Mouse (Mus musculus) urinary bladder, adult 18-20 months (tissue): ENCODE measurements around the gene Disp3.

Source experiments
- DNase-seq, 2 experiments: peaks; one replicate each; pipeline ENCODE4 v3.0.0; 2022; ENCODE audit warnings: low spot score in 2 of 2, mixed read lengths in 2 of 2

Disp3 gene

DNA sequence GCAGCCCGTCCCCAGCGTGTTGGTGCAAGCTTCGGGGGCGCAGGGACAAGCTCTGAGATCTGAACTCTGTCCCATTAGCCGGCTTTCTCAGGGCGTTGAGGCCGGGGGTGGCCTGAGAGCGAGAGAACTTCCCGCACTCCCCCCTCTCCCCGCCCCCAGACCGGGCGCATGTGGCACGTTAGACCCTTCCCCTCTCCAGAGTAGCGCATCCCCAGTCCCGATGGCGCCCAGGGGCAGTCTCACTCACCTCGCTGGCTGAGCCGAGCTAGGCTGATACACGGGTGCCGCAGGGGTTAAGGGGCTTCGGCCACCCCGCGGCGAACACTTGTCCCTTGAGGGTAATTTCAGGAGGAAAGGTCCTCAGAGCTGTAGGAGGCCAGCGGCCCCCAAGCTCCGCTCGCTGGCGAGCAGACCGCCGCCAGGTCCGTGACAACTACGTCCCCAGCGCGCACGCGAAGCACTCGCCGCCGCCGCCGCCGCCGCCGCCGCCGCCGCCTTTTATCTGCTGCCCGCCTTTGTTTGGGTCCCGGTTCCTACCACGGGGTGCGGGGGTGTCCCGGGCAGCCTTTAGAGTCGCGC lies at the start of gene Disp3:
Gene Disp3 (minus strand): TSS at position 490 of the 579 bp plus-strand sequence.
- peak in 1 of 2 experiments; percentile 8 for DNase-seq

GRCm38 (mm10) chr4:148330269-148330668 lies 42.5 kb upstream of the Disp3 start:
- no peak for DNase-seq

GRCm38 (mm10) chr4:148329431-148329830 lies 41.7 kb upstream of the Disp3 start:
- DNase-seq, result no peak

- DNase-seq, result no peak
These were observed 40.5 kb upstream of the Disp3 start for GRCm38 (mm10) chr4:148328237-148328636.

DNA sequence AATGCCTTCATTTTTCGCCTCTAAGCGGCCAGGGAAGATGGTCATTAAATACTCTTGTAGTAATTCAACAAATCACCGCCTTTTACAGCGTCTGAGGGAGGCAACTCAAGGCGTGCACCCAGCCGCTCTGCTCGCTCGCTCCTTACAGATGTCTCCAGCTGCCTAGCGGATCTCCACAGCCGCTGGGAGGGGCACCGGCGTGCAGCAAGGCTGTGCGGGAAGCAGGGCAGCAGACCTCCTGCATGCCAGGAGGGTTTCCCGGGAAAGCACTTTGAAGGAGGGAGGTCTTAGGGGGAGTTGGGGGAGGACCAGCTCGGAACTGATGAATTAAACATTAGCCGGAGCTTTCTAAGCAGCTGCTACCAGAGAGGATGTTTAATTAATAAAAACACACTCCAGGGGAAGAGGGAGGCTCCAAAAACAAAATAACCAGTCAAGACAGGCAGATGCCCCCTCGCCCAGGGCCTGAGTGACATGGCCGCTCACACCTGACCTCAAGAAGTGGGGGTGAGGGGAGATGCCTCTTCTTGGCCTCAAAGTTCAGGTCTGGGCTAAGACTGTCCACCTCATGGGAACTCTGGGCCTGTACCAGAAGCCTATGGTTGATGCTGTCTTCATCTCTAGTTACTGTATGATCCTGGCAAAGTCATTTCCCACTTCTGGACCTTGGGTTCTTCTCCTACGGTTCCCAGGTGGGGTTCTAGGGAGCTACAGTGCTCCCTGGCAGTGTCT lies 39.7 kb upstream of the Disp3 start:
- no peak for DNase-seq

DNA sequence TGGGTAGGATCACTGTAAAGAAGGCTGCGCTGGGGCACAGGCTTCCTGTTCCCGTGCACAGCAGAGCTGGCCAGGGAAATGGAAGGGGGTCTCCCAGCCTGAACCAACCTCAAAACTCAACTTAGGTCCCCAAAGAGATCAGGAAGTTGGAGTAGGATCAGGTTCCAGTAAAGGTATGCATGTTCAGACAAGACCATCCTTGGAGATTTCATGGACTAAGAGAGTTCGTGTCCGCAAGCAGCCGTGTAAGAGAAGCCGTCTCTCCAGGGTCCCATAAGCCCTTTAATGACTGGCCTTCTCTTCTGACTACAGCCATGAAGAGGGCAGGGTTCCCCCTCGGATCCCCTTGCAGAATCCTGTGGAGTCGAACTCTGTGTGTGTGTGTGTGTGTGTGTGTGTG lies 39.0 kb upstream of the Disp3 start:
- DNase-seq, result no peak

- no peak for DNase-seq
These were observed 38.2 kb upstream of the Disp3 start for GRCm38 (mm10) chr4:148325951-148326350.

DNA sequence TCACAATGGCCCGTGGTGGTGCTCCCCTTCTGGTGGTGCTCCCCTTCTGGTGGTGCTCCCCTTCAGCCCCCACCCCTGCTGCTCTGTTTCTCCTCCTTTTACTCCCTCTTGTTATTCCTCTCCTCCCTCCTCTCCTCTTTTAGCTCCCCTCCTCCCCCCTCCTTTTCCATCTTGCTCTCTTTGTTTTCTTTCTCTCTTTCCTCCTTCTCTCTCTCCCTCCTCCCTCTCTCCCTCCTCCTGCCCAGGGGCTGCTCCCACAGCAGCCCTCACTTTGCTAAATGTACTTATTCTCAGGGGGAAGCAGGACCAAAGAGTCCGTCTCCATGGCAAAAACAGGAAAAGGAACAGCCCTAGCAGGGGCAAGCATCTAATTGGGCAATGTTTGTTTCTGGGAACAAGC lies 37.3 kb upstream of the Disp3 start:
- DNase-seq, result no peak

DNA sequence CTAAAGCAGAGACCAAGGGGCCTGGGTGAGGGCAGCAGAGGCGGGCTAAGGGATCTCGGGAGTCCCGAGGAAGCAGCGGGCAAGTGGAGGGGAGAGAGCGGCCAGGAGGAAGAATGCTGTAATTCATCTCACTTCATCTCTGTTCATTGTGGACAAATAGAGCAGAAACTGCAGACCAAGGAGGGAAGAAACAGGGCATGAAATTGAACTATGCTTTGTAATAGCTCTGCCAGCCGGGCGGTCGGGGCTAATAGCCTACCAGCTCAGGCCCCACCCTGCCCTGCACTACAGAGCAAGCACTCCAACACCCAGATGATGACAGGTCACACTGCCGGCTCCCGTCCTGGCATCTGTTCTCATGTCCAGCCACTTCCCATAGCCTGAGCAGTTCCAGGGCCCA lies 34.4 kb upstream of the Disp3 start:
- DNase-seq, result no peak

GRCm38 (mm10) chr4:148319366-148319765 lies 31.6 kb upstream of the Disp3 start:
- DNase-seq, result no peak

GRCm38 (mm10) chr4:148315377-148316175 lies 27.8 kb upstream of the Disp3 start:
- DNase-seq, result no peak

GRCm38 (mm10) chr4:148314396-148314795 lies 26.6 kb upstream of the Disp3 start:
- no peak for DNase-seq

DNA sequence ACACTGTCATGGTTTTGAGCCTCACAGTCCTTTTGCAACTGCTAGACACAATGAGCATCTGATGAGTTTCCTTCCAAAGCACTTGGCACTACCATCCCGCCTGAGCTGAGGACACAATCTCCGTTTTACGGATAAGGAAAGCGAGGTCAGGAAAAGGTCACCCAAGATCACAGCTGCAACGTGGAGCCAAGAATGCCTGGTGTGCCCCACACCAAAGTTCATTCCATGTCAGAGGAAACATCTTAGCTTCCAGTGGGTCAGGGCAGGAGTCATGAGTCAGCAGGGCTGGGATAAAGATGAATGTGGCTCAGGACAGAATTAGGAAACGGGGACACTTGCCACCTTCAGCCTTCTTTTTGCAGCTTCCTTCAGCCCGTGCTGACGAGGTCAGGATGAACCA lies 25.8 kb upstream of the Disp3 start:
- no peak for DNase-seq

DNA sequence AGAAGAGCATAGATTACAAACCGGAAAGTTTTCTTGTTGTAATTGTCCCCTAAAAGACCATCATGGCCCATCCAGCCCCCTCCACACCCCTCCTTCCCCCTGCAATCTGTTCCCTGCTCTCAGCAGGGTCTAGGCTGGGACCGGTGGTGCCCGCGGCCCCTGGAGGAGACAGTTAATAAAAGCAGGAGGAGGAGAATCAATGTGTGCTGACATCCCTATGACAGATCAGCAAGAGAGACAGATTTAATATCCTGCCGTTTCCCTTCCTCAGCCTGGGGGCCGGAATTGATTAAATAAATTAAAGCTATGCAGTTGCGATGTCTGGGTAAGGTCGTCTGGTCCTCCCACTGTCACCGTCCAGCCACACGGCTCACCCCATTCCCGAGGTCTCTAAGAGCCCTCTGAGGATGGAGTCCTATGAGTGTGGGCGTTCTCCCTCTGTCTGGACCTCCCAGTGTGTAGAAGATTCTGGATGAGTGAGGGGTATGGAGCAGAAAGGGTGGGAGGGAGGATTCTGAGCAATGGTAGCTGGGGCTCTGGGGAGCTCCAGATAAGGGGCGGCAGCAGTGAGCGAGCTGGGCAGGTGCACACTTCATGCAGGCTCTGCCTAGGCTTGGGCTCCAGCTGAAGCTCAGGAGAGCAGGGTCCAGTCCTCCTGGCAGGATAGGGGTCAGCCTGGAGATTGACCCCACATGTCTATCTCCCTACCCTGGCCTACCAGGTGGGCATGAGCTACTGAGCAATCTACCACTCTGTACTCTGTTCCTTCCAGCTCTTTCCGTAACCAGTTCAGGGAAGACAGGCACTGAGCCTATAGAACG lies 24.7 kb upstream of the Disp3 start:
- DNase-seq, result no peak

GRCm38 (mm10) chr4:148310845-148311244 lies 23.1 kb upstream of the Disp3 start:
- DNase-seq, result no peak

DNA sequence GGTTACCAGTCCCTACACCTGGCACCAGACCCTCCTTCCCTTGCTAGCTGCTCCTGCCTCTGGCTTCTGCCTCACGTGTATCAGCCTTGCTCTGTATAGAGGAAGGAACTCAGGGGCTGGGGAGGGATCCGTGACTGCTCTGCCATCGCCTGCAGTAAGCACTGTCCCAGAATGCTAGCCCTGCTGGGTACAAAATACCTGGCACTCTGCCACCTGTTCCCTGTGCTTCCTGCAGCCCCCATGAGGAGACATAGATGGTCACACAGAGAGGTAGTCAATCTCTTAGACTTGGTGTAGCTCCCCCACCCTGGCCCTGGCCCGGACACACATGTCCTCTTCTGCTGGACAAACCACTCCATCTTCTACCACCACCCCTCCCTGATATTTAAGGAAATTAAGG lies 22.4 kb upstream of the Disp3 start:
- no peak for DNase-seq

DNA sequence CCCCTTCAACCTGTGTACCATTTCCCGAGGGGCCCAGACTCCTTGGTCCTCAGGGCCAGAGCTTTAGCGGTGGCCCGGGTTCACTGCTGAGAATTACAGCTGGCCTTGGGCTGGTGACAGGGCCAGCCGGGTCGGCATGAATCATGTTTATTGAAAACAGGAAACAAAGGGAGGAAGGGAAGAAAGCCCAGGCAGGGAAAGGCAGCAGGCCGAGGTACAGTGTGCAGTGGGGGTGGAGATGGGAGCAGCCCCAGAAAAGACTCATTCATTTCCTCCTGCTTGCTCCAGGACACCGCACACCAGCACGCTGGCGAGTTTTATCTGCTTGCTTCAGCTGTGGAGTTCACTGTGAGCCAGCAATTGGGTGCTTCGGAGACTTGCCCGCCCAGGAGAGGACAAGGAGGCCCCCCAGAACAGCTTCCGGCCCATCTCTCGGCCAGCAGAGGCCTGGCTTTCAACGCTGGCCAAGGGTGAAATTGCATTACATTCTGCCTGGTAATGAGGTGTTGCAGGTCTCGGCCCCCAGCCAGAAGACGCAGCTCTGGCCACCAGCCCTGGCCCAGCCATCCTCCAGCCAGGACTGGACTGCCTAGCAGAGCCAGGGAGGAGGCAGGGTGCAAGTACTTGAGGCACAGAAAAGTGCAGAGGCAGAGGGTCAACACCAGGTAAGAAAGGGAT lies 18.8 kb upstream of the Disp3 start:
- no peak for DNase-seq

GRCm38 (mm10) chr4:148298720-148299119 lies 11.0 kb upstream of the Disp3 start:
- no peak for DNase-seq

DNA sequence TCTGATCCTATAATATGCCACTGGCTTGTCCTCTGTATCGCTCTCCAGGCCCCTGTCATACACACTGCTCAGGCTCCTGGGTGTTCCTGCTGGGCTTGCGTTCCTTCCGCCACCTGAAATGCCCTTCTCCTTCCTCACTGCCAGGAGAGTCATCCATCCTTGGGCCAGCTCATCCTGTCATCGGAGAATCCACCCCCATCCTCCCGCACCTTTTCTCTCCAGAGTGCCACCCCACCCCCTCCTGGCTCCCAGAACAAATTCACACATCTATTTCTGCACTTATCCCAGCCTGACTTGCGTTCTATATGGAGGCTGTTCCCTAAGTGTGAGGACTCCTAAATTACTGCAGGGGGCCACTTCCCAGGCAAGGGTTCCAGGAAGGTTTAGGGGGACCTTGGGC lies 9.9 kb upstream of the Disp3 start:
- DNase-seq, result no peak

GRCm38 (mm10) chr4:148293319-148293718 lies 5.6 kb upstream of the Disp3 start:
- peak in 1 of 2 experiments; percentile 12 for DNase-seq

DNA sequence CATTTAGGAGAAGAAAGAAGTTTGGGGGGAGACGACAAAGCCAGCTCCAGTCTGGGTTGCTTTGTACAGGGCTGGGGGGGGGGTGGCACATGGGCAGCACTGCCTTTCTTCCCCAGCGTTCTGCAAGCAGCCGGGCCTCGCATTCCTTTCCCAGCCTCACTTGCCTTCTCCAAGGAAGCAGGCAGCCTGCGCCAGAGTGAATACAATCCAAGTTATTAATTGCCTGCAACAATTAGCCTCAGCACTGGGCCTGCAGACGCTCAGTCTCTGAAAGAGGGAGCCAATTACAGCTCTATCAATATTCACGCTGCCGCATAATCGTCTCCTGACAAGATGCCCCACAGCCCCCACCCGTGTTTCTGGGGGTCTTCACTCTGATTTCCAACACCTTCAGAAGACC lies 4.1 kb upstream of the Disp3 start:
- no peak for DNase-seq
